Mouse (Mus musculus) lung, postnatal 10 days (tissue): ENCODE data around the gene H2afb1.
"Not testable (repeated sequence)": the region's sequence is repeated elsewhere in the genome, so short reads cannot be mapped to it uniquely, and the experiment has no call there.

ENCODE experiments used
- DNase-seq: peaks from one replicate; pipeline ENCODE4 v3.0.0; 2021

Gene H2afb1

GRCm38 (mm10) chrX:117014457-117014856 is at the start of gene H2afb1:
Gene H2afb1, plus strand, starts transcription at chrX:117014757.
- not testable (repeated sequence) for DNase-seq

- DNase-seq = no peak
Observed at GRCm38 (mm10) chrX:117036085-117036484, 21.5 kb downstream of the H2afb1 start.
